Mouse (Mus musculus) left cerebral cortex, adult 9 months (tissue): ENCODE data around the gene Gm49368.

ENCODE experiments used
- DNase-seq, 2 experiments: peaks; one replicate each; pipeline ENCODE4 v3.0.0; 2022; ENCODE audit warnings: low spot score in 2 of 2

Gm49368 gene

GRCm38 (mm10) chr7:128057860-128058259 lies 4.6 kb upstream of the Gm49368 start:
- no peak for DNase-seq

DNA sequence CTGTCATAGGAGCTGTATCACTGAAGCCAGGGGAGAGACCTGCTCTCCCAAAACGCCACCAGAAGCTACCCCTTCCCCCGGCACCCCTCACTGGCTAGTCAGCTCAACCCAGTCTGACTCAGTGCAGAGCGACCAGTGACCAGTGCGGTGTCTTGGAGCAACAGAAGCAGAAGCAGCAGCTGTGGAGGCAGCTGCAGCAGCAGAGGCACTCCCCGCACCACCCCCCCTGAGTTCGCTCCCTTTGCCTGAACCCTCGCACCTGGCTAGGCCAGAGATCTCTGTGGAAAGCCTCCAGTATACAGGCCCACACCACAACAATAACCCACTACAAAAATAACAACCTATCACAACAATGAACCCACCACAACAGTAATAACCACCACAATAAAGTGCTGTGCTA lies 3.9 kb upstream of the Gm49368 start:
- no peak for DNase-seq

- no peak for DNase-seq
These were observed 3.4 kb upstream of the Gm49368 start for GRCm38 (mm10) chr7:128059091-128059490.

DNA sequence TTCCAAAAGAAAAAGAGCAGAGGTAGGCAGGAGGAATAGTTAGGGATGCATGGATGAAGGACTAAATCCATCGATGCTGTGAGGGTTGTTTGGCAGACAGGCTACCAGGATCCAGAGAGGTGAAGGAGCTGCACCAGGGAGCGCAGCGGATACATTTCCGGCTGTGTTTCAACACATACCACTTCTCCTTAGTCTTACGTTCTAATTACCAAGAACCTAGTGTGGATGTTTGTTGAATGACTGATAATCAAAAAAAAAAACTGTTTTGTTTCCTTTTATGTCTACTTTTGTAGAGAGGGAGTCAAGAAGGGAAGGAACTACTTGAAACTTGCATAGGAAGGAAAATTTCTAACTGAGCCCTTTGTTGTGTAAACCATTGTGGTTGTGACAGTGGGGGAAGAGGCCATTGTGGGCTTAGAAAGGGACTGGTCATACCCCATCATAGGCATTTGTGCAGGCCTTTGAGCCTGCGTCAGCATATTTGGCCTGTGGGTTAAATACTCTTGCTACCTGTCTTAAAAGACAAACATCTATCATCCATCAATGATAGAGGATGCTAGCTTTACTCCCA lies 813 bp downstream of the Gm49368 start:
- no peak for DNase-seq

DNA sequence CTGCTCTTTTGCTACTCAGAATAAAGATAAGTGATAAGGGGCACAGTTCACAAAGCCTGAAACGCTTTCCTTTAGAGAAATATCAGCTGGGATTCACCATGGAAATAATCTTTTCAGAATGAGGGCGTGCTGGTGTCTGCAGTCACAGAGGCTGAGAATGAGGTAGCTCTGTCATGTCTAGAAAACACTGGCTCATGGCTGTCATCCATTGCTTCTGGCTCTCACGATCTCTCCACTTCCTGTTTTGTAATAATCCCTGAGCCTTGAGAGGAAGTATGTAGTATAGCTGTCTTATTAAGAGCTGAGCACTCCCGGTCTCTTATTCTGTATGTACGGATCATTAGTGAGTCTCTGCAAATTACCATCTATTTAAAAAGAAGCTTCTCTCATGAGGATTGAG lies 3.1 kb downstream of the Gm49368 start:
- DNase-seq = no peak

- no peak for DNase-seq
These were observed 5.4 kb downstream of the Gm49368 start for GRCm38 (mm10) chr7:128067847-128068246.

- DNase-seq = no peak
These were observed 7.4 kb downstream of the Gm49368 start for GRCm38 (mm10) chr7:128069844-128070243.

DNA sequence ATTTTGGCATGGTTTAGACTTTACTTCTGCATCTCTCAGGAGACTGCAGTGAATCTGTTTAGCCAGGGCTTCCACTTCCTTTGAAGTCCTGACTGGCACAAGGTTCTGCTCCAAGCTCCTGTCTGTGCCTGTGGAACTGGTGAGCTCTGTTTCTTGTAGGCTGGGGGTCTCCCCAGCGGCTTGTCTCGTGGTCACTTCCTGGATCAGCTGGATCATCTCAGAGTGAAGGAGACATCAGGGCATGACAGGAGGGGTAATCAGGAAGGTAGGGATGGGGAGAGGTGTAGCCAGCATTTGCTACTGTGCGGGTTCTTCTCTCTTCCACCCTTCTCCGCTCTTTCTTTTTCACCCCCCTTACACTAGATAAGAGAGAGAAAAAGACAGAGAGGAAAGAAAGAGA lies 9.3 kb downstream of the Gm49368 start:
- no peak for DNase-seq

GRCm38 (mm10) chr7:128080012-128080411 lies 17.5 kb downstream of the Gm49368 start:
- DNase-seq = no peak

- DNase-seq = no peak
These were observed 26.7 kb downstream of the Gm49368 start for GRCm38 (mm10) chr7:128089141-128089540.

DNA sequence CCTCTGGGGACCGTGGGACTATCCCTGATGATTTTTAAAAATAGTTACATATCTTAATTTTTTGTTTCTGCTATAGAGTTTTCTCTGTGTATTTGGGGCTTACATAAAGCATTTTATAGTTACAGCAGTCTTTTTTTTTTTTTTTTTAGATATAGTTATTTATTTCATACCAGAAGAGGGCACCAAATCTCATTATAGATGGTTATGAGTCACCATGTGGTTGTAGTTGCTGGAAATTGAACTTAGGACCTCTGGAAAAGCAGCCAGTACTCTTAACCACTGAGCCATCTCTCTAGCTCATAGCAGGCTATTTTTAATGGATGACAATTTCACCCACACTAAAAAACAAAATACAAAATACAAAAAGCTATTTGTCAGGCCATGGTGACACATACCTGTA lies 35.7 kb downstream of the Gm49368 start:
- DNase-seq = no peak

DNA sequence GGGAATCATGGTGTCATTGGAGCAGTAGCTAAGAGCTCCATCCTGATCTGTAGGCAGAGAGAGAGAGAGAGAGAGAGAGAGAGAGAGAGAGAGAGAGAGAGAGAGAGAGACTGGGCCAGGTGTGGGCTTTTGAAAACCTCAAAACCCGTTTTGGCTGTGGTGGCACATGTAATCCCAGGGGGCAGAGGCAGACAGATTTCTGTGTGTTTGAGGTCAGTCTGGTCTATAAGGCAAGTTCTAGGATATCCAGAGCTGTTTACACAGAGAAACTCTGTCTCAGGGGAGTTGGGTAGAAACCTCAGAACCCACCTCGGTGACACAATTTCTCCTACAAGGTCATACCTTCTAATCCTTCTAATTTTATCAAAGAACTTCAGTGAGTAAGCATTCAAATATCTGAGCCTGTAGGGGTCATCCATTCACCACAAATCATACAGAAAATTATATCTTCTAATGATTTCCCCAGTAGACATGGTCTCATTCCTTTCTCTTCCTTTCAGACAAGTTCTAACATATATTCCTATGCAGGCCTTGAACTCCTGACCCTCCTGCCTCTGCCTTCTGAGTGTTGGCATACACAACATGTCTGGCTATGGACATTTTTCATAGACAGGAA lies 38.4 kb downstream of the Gm49368 start:
- DNase-seq = no peak

- DNase-seq = peak in 1 of 2 experiments; percentile 34
These were observed 42.8 kb downstream of the Gm49368 start for GRCm38 (mm10) chr7:128105246-128105645.

- no peak for DNase-seq
These were observed 45.0 kb downstream of the Gm49368 start for GRCm38 (mm10) chr7:128107462-128107861.

- no peak for DNase-seq
These were observed 47.8 kb downstream of the Gm49368 start for GRCm38 (mm10) chr7:128110314-128110713.

DNA sequence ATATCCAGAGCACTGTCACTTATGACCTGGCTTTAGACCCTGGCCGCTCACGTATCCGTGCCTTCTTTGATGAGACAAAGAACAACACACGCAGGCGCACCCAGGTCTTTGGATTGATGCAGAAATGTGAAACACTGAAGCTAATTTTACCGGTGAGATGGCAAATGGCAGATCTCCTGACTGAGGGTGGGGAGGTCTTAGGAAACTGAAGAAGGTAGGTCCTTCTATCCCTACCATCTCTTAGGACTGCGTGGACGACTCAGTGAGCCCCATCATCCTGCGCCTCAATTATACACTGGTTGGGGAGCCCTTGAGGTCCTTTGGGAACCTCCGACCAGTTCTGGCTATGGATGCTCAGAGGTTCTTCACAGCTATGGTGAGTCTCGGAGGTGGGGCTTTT lies 49.6 kb downstream of the Gm49368 start:
- no peak for DNase-seq

- DNase-seq = no peak
These were observed 52.1 kb downstream of the Gm49368 start for GRCm38 (mm10) chr7:128114371-128115105.

DNA sequence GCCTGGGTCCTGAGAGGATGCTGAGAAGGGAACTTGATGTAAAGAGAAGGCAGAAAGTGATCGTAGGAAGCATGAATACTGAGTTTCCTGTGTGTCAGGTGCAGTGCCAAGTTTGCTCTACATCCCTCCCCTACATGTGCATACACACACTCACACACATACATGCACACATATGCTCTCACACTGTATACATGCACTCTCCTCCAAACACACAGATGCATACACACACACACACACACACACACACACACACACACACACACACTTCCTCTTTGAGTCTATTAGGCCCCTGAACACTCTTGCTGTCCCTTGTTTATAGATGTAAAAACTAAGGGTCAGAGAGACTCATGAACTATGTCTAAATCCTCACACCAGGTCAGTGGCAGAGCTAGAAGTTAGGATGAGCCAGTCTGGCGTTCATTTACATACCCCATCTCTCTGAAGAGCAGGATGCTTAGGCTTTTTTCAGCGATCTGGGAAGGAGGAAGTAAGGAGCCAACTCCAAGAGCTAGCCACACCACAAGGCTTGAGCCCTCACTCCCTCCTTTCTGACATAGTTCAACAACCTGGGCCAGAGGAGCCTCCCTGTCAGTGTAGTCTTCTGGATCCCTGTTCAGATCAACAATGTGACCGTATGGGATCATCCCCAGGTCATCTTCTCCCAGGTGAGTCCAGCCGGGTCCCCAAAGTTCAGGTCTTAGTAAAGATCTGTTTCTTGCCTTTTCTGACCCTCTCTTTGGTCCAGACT lies 52.9 kb downstream of the Gm49368 start:
- DNase-seq = no peak

DNA sequence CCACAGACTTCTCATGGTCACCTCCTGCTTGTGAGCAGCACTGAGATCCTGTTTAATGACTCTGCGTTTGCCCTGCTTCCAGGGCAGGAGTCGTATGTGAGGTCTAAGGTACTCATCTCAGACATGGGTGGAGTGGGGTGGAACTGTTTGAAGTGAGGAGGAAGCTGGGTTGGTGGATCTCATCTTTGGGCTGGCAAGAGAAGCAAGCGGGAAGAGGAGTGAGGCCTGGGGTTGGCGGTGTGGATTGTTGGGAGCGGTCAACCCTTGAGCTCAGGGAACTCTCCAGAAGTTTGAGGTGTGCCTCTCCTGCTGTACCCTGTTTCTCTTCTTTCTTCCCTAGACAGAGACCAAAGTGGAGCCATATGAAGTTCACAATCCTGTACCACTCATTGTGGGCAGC lies 53.9 kb downstream of the Gm49368 start:
- DNase-seq = no peak

DNA sequence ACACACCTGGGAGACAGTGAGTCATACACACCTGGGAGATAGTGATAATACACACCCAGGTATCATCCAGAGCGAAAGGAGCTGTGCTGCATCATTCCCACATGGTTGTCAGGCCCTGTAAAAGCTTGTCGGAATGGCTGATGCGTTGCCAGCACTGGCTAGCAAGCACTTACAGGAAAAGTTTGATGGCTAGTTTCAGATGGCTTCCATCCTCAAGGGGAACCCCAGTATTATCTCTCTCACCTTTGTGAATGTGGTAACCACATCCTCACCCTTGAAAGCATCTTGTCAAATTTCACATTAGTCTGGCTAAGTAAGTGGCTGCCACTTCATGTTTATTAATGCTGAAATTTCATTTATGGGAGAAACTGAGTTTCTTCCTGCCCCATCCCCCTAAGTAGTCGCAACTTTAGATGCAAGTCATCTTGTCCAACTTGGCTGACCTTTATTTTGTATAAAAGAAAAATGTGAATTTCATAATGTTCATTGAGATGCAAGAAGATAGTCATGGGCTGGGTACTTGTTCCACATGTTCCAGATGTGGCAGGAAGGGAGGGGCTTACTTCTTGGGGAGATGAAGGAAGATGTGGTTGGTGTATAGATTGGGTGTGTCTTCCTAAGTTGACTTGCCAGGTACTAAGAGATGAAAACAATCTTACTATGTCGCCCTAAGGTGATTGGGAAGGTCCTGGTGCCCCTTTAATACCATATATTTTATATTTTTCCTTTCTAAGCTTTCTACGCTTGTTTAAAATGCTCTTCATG lies 57.4 kb downstream of the Gm49368 start:
- DNase-seq = no peak
